Mouse (Mus musculus): ENCODE results near the gene Dtx2. TPM values are rescaled to one million over a fixed set of nuclear protein-coding genes. Genes with fewer than 3 reads are reported as not detected.
"Not testable (repeated sequence)": the region's sequence is repeated elsewhere in the genome, so short reads cannot be mapped to it uniquely, and the experiment has no call there.

Gene Dtx2
- polyA plus RNA-seq, 1 experiment from 2014 or later, result 42.3 TPM

GRCm38 (mm10) chr5:136061567-136061966 lies 67.0 kb downstream of the Dtx2 start:
- no peaks in the 10 kb centered on the region for H3K36me3 ChIP-seq
- H3K9me3 ChIP-seq (replicated peaks), result no peaks in the 10 kb centered on the region
- no peak overlapping the region for H3K27ac ChIP-seq
- H3K27me3 ChIP-seq (ENCODE audit: low read depth, poor library complexity, severe bottlenecking), result peaks cover 29% of the 10 kb centered on the region
- DNase-seq (ENCODE audit: low spot score), result peak; percentile 92
- H3K4me3 ChIP-seq, result no peak overlapping the region
- H3K4me1 ChIP-seq, result peaks cover 8% of the 10 kb centered on the region; the same call in 1 of the 2 replicates
- WGBS, result 12% methylated on average over 12 of the region's 12 CpGs

GRCm38 (mm10) chr5:136063920-136064319 lies 69.3 kb downstream of the Dtx2 start:
- WGBS, result 92% methylated on average over 10 of the region's 10 CpGs
- no peaks in the 10 kb centered on the region for H3K36me3 ChIP-seq
- no peak for DNase-seq (ENCODE audit: low spot score)

DNA sequence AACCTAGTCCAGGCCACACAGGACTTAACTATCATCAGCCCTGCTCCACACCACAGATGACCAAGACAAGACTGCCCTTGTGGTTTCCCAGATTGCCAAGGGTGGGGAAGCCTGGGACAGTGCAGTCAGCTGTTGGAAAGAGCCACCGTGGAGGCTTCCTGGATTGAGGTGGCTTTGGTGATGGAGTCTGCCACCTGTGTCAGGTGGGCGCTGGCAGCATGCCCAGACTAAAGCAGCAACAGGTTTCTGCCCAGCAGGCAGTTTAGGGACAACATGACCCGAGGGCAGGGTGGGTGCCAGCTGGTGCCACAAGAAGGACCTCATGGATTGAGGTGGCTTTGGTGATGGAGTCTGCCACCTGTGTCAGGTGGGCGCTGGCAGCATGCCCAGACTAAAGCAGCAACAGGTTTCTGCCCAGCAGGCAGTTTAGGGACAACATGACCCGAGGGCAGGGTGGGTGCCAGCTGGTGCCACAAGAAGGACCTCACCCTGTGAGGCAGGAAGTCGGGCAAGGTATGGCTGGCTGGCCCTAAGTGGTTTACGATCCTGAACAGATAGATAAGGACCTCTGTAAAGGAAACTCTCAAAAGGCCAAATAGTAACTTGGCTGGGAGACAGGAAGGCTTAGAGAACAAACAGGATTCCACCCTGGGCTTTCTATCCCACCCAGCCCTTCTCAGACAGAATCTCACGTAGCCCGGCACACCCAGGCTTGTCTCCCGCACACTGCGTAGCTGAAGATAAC lies 72.0 kb downstream of the Dtx2 start:
- not testable (repeated sequence) for H3K27ac ChIP-seq; H3K4me3 ChIP-seq; H3K9me3 ChIP-seq (replicated peaks); DNase-seq (ENCODE audit: low spot score); H3K36me3 ChIP-seq; H3K4me1 ChIP-seq; H3K27me3 ChIP-seq (ENCODE audit: low read depth, poor library complexity, severe bottlenecking)
- 78% methylated on average over 11 of the region's 11 CpGs for WGBS

More at GRCm38 (mm10) chr5:136063920-136064319, 69.3 kb downstream of the Dtx2 start:
- no peak overlapping the region for H3K4me3 ChIP-seq
- no peak overlapping the region for H3K27ac ChIP-seq
- 0 out of 2 replicates have a peak, but pooled peaks cover 3% of the 10 kb centered on the region for H3K4me1 ChIP-seq
- H3K9me3 ChIP-seq (replicated peaks), result no peaks in the 10 kb centered on the region
- H3K27me3 ChIP-seq (ENCODE audit: low read depth, poor library complexity, severe bottlenecking), result peaks cover 23% of the 10 kb centered on the region

GRCm38 (mm10) chr5:136069411-136069810 lies 74.8 kb downstream of the Dtx2 start:
- H3K36me3 ChIP-seq, result no peaks in the 10 kb centered on the region
- WGBS, result 70% methylated on average over 2 of the region's 2 CpGs
- 0 out of 2 replicates have a peak, but pooled peaks cover 5% of the 10 kb centered on the region for H3K27me3 ChIP-seq (ENCODE audit: low read depth, poor library complexity, severe bottlenecking)
- H3K4me3 ChIP-seq, result no peak overlapping the region
- H3K4me1 ChIP-seq, result no peaks in the 10 kb centered on the region
- H3K9me3 ChIP-seq (replicated peaks), result no peaks in the 10 kb centered on the region
- H3K27ac ChIP-seq, result no peak overlapping the region
- DNase-seq (ENCODE audit: low spot score), result no peak

GRCm38 (mm10) chr5:136073051-136073450 lies 78.5 kb downstream of the Dtx2 start:
- no peak overlapping the region for H3K27ac ChIP-seq
- 68% methylated on average over 6 of the region's 6 CpGs for WGBS
- H3K27me3 ChIP-seq (ENCODE audit: low read depth, poor library complexity, severe bottlenecking), result no peaks in the 10 kb centered on the region
- no peak overlapping the region for H3K4me3 ChIP-seq
- no peaks in the 10 kb centered on the region for H3K4me1 ChIP-seq
- no peaks in the 10 kb centered on the region for H3K9me3 ChIP-seq (replicated peaks)
- no peak for DNase-seq (ENCODE audit: low spot score)
- H3K36me3 ChIP-seq, result no peaks in the 10 kb centered on the region

DNA sequence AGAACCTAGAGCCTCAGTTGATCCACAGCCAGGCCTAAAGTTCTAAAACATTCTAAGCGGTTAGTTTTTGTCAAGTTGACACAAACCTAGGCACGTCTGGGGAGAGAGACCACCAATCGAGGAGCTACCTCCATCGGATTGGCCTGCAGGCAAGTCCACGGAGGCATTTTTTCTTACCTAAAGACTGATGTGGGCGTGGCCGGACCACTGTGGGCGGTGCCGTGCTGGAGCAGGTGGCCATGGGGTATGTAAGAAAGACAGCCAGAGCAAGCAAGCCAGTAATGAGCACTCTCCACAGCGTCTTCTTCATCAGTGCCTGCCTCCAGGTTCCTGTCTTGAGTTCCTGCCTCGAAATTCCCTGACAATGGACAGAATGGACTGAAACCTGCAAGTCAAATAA lies 78.9 kb downstream of the Dtx2 start:
- no peaks in the 10 kb centered on the region for H3K36me3 ChIP-seq
- 65% methylated on average over 11 of the region's 11 CpGs for WGBS

DNA sequence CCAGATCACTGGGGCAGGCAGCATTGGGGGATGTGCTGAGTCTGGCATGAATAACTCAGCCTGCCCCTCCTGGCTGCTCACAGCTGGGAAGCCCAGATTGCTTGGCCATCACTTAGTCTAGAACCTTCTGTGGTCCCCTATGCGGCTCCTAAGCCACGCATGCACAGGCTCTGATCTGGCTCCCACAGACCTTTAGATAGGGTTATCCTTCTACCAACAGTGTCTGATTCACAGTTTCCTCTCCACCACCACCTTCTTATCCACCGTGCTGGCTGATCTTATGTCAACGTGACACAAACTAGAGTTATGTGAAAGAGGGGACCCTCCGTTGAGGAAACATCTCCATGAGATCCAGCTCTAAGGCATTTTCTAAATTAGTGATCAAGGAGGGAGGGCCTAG lies 80.5 kb downstream of the Dtx2 start:
- WGBS, result 91% methylated on average over 5 of the region's 5 CpGs
- no peak for DNase-seq (ENCODE audit: low spot score)
- H3K36me3 ChIP-seq, result no peaks in the 10 kb centered on the region

More for the DNA sequence above, 78.9 kb downstream of the Dtx2 start:
- Histone ChIP-seq H3K4me3 (no peak overlapping the region), H3K27ac (no peak overlapping the region), H3K4me1 (no peaks in the 10 kb centered on the region), H3K9me3 (replicated peaks) (no peaks in the 10 kb centered on the region), H3K27me3 (ENCODE audit: low read depth, poor library complexity, severe bottlenecking) (no peaks in the 10 kb centered on the region)
- DNase-seq (ENCODE audit: low spot score), result no peak

GRCm38 (mm10) chr5:136076284-136076683 lies 81.7 kb downstream of the Dtx2 start:
- no peaks in the 10 kb centered on the region for H3K36me3 ChIP-seq
- H3K4me1 ChIP-seq, result no peaks in the 10 kb centered on the region
- WGBS, result 73% methylated on average over 7 of the region's 7 CpGs
- no peaks in the 10 kb centered on the region for H3K9me3 ChIP-seq (replicated peaks)
- no peak overlapping the region for H3K4me3 ChIP-seq
- H3K27ac ChIP-seq, result no peak overlapping the region
- DNase-seq (ENCODE audit: low spot score), result no peak
- no peaks in the 10 kb centered on the region for H3K27me3 ChIP-seq (ENCODE audit: low read depth, poor library complexity, severe bottlenecking)

More for the DNA sequence above, 80.5 kb downstream of the Dtx2 start:
- Histone ChIP-seq H3K9me3 (replicated peaks) (no peaks in the 10 kb centered on the region), H3K27me3 (ENCODE audit: low read depth, poor library complexity, severe bottlenecking) (no peaks in the 10 kb centered on the region), H3K4me3 (no peak overlapping the region), H3K4me1 (no peaks in the 10 kb centered on the region), H3K27ac (no peak overlapping the region)

- Histone ChIP-seq H3K27me3 (ENCODE audit: low read depth, poor library complexity, severe bottlenecking) (no peaks in the 10 kb centered on the region), H3K4me3 (no peak overlapping the region), H3K4me1 (no peaks in the 10 kb centered on the region), H3K36me3 (no peaks in the 10 kb centered on the region), H3K27ac (no peak overlapping the region), H3K9me3 (replicated peaks) (no peaks in the 10 kb centered on the region)
- WGBS, result 90% methylated on average over 9 of the region's 9 CpGs
- no peak for DNase-seq (ENCODE audit: low spot score)
Observed at GRCm38 (mm10) chr5:136077001-136077550, 82.5 kb downstream of the Dtx2 start.

- Histone ChIP-seq H3K36me3 (no peaks in the 10 kb centered on the region), H3K27me3 (ENCODE audit: low read depth, poor library complexity, severe bottlenecking) (0 out of 2 replicates have a peak, but pooled peaks cover 4% of the 10 kb centered on the region), H3K27ac (no peak overlapping the region), H3K9me3 (replicated peaks) (no peaks in the 10 kb centered on the region), H3K4me1 (peaks cover under 1% of the 10 kb centered on the region; the same call in 1 of the 2 replicates), H3K4me3 (no peak overlapping the region)
- DNase-seq (ENCODE audit: low spot score), result no peak
- 95% methylated on average over 5 of the region's 5 CpGs for WGBS
Observed at GRCm38 (mm10) chr5:136078136-136078535, 83.5 kb downstream of the Dtx2 start.

- Histone ChIP-seq H3K4me1 (peaks cover 24% of the 10 kb centered on the region), H3K27ac (no peak overlapping the region), H3K9me3 (replicated peaks) (no peaks in the 10 kb centered on the region), H3K36me3 (no peaks in the 10 kb centered on the region), H3K27me3 (ENCODE audit: low read depth, poor library complexity, severe bottlenecking) (peaks cover 41% of the 10 kb centered on the region), H3K4me3 (no peak overlapping the region)
- no peak for DNase-seq (ENCODE audit: low spot score)
- WGBS, result 72% methylated on average over 4 of the region's 4 CpGs
Observed at GRCm38 (mm10) chr5:136082345-136082744, 87.7 kb downstream of the Dtx2 start.

All from limb, embryonic 10.5 days (tissue).